9 mouse cellular contexts compared by ENCODE assay signal in the genomic region with DNA sequence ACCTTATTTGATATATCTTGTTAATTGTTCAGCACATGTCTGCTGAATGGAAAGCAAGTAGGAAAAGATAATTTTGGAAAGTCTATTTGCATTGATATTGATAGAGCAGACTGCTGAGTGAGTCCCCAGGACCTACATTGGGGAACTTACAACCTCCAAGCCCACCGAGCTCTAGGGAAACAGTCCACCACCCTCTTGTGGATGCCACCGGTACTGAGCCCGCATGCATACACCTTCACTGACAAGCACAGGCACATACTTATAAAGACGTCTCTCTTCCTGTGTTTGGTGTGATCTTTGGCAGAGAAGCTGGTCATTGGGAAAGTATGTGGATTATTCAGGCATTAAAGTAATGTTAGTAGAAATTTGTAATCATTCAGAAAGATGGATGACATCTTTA. TPM values are rescaled to one million over a fixed set of nuclear protein-coding genes. Genes with fewer than 3 reads are reported as not detected.
DNase-seq lines count a peak whose midpoint lies in the region; ATAC-seq and TF ChIP-seq lines count a peak whose summit lies in the region.
"Had no signal": no experiment of that assay in that cellular context is flagged by ENCODE, and none has a peak within 500 bp of the region (broad histone marks: within the 10 kb centered on the region; RNA-seq: fewer than 3 reads in every experiment).

No protein-coding gene starts in this region.

- ATAC-seq in intestine, postnatal 0 days: no peak
- no peak for ATAC-seq in intestine, embryonic 16.5 days
- ATAC-seq in granulocyte monocyte progenitor cell, adult 5-6 weeks (replicated peaks; ENCODE audit: poor library complexity, severe bottlenecking): peak; percentile 92
- ATAC-seq in kidney, embryonic 14.5 days (ENCODE audit: low FRiP score, low TSS enrichment): no peak

- H3K36me3 ChIP-seq in intestine, postnatal 0 days (ENCODE audit: control insufficient read depth, insufficient read depth): no peaks in the 10 kb centered on the region
- H3K36me3 ChIP-seq in intestine, embryonic 16.5 days (ENCODE audit: control insufficient read depth, insufficient read depth, low read length): no peaks in the 10 kb centered on the region
- no peaks in the 10 kb centered on the region for H3K36me3 ChIP-seq in kidney, embryonic 14.5 days (ENCODE audit: control insufficient read depth, insufficient read depth, low read length)

- H3K4me2 ChIP-seq in intestine, postnatal 0 days (replicated peaks; ENCODE audit: low read depth): no peak overlapping the region
- no peak overlapping the region for H3K4me2 ChIP-seq in intestine, embryonic 16.5 days (ENCODE audit: low read depth, low read length)
- no peak overlapping the region for H3K4me2 ChIP-seq in kidney, embryonic 14.5 days (replicated peaks; ENCODE audit: low read depth, low read length)

- no peak overlapping the region for H3K4me3 ChIP-seq in intestine, postnatal 0 days (ENCODE audit: low read depth, low read length)
- H3K4me3 ChIP-seq in intestine, embryonic 16.5 days (ENCODE audit: low read length): no peak overlapping the region
- no peak overlapping the region for H3K4me3 ChIP-seq in kidney, embryonic 14.5 days (ENCODE audit: low read length)

- TF ChIP-seq CTCF in intestine, postnatal 0 days (IDR thresholded peaks at IDR 0.05; ENCODE audit: low read depth): peak; percentile 61

- 38% methylated on average over 4 of the region's 4 CpGs for WGBS in intestine, postnatal 0 days
- 33% methylated on average over 4 of the region's 4 CpGs for WGBS in intestine, embryonic 16.5 days
- 36% methylated on average over 4 of the region's 4 CpGs for WGBS in kidney, embryonic 14.5 days

- no peaks in the 10 kb centered on the region for H3K9me3 ChIP-seq in intestine, postnatal 0 days (ENCODE audit: control insufficient read depth)
- no peaks in the 10 kb centered on the region for H3K9me3 ChIP-seq in intestine, embryonic 16.5 days (ENCODE audit: control insufficient read depth, low read length)
- H3K9me3 ChIP-seq in kidney, embryonic 14.5 days (ENCODE audit: control insufficient read depth, low read length): no peaks in the 10 kb centered on the region

- H3K27me3 ChIP-seq in intestine, postnatal 0 days (replicated peaks; ENCODE audit: control insufficient read depth, insufficient read depth, low read length): no peaks in the 10 kb centered on the region
- H3K27me3 ChIP-seq in intestine, embryonic 16.5 days (replicated peaks; ENCODE audit: control insufficient read depth, insufficient read depth, low read length): no peaks in the 10 kb centered on the region
- no peaks in the 10 kb centered on the region for H3K27me3 ChIP-seq in kidney, embryonic 14.5 days (ENCODE audit: control insufficient read depth, insufficient read depth, low read length)

- DNase-seq in 416B (ENCODE audit: low read depth) (peak; percentile 52), MEL-GATA-1-ER (ENCODE audit: extremely low read depth, low read depth) (peak; percentile 27)
- DNase-seq in adrenal gland, adult (ENCODE audit: inconsistent age in 2 of 2, low spot score in 1 of 2): no peak
- no peak for DNase-seq in layer of hippocampus, adult 11-12 months (ENCODE audit: low spot score)
- DNase-seq: kidney, postnatal 10 days had no signal

- no peaks in the 10 kb centered on the region for H3K4me1 ChIP-seq in intestine, postnatal 0 days (replicated peaks; ENCODE audit: control insufficient read depth, insufficient read depth, low read length)
- H3K4me1 ChIP-seq in intestine, embryonic 16.5 days (ENCODE audit: control insufficient read depth, insufficient read depth, low read length): no peaks in the 10 kb centered on the region
- no peaks in the 10 kb centered on the region for H3K4me1 ChIP-seq in kidney, embryonic 14.5 days (ENCODE audit: control insufficient read depth, insufficient read depth, low read length)

- no peak overlapping the region for H3K9ac ChIP-seq in intestine, postnatal 0 days (ENCODE audit: low read depth, low read length)
- no peak overlapping the region for H3K9ac ChIP-seq in intestine, embryonic 16.5 days (ENCODE audit: low read depth, low read length)
- no peak overlapping the region for H3K9ac ChIP-seq in kidney, embryonic 14.5 days (ENCODE audit: low read depth, low read length)

- no peak overlapping the region for H3K27ac ChIP-seq in intestine, postnatal 0 days (ENCODE audit: low read depth, low read length)
- H3K27ac ChIP-seq in intestine, embryonic 16.5 days (ENCODE audit: low read length): no peak overlapping the region
- H3K27ac ChIP-seq in kidney, embryonic 14.5 days (ENCODE audit: low read depth, low read length): no peak overlapping the region

RNA-seq across cellular contexts. Expression of a gene that starts 14.4 kb away (rescaled TPM):
- polyA plus RNA-seq in intestine, postnatal 0 days (2015; fragmentation: Nextera tagmentation; extraction: Ambion mirVana): 1.5 and 1.6 TPM in 2 replicates
- 1.6 and 1.9 TPM in 2 replicates for polyA plus RNA-seq in intestine, embryonic 16.5 days (2015; fragmentation: Nextera tagmentation; extraction: Ambion mirVana)
- not detected in 2 replicates for total RNA-seq in granulocyte monocyte progenitor cell, adult 5-6 weeks (2014; fragmentation: Nextera tagmentation)
- 0.21 TPM in 1 of 2 replicates, not detected in the other for total RNA-seq in granulocyte monocyte progenitor cell, adult 5-6 weeks (2017)
- 1.2 and 1.7 TPM in 2 replicates for polyA plus RNA-seq in kidney, embryonic 14.5 days (2014; fragmentation: Nextera tagmentation; extraction: Ambion mirVana)

RNA-seq across cellular contexts. Expression of a gene that starts 53.8 kb away (rescaled TPM):
- polyA plus RNA-seq in intestine, postnatal 0 days (2015; fragmentation: Nextera tagmentation; extraction: Ambion mirVana): 25.3 and 27.0 TPM in 2 replicates
- polyA plus RNA-seq in intestine, embryonic 16.5 days (2015; fragmentation: Nextera tagmentation; extraction: Ambion mirVana): 34.4 and 38.3 TPM in 2 replicates
- 59.3 and 64.8 TPM in 2 replicates for total RNA-seq in granulocyte monocyte progenitor cell, adult 5-6 weeks (2014; fragmentation: Nextera tagmentation)
- 78.1 and 85.3 TPM in 2 replicates for total RNA-seq in granulocyte monocyte progenitor cell, adult 5-6 weeks (2017)
- 29.3 and 65.2 TPM in 2 replicates for polyA plus RNA-seq in kidney, embryonic 14.5 days (2014; fragmentation: Nextera tagmentation; extraction: Ambion mirVana)

Comparison
In these comparisons a context has a peak if more than half of its experiments do, and no peak if none do; other contexts are left out.
1. DNase-seq: peak in 416B (single experiment) and MEL-GATA-1-ER (single experiment); none in adrenal gland, adult (0 of 2) and layer of hippocampus, adult 11-12 months (single experiment).